Mouse (Mus musculus) mesoderm, embryonic 11.5 days (tissue): Measurements from ENCODE around the gene Mbd3.

Experiments
- DNase-seq: peaks from one replicate; pipeline ENCODE4 v3.0.0-alpha.2; 2012; ENCODE audit warnings: low read depth, low spot score

The Mbd3 gene

GRCm38 (mm10) chr10:80423562-80423961, 24.2 kb upstream of the Mbd3 start:
- peak; percentile 47 for DNase-seq

GRCm38 (mm10) chr10:80421651-80422472, 22.5 kb upstream of the Mbd3 start:
- no peak for DNase-seq

- no peak for DNase-seq
Measured at GRCm38 (mm10) chr10:80421208-80421607, 21.9 kb upstream of the Mbd3 start.

GRCm38 (mm10) chr10:80420729-80421128, 21.4 kb upstream of the Mbd3 start:
- DNase-seq, result no peak

- no peak for DNase-seq
Measured at GRCm38 (mm10) chr10:80419419-80419818, 20.1 kb upstream of the Mbd3 start.

GRCm38 (mm10) chr10:80418311-80418710, 19.0 kb upstream of the Mbd3 start:
- no peak for DNase-seq

- no peak for DNase-seq
Measured at GRCm38 (mm10) chr10:80417841-80418240, 18.5 kb upstream of the Mbd3 start.

- DNase-seq, result no peak
Measured at GRCm38 (mm10) chr10:80417371-80417770, 18.0 kb upstream of the Mbd3 start.

GRCm38 (mm10) chr10:80415566-80415965, 16.2 kb upstream of the Mbd3 start:
- DNase-seq, result no peak

GRCm38 (mm10) chr10:80412656-80413541, 13.5 kb upstream of the Mbd3 start:
- DNase-seq, result no peak

GRCm38 (mm10) chr10:80407924-80408323, 8.6 kb upstream of the Mbd3 start:
- DNase-seq, result no peak

GRCm38 (mm10) chr10:80406684-80407501, 7.5 kb upstream of the Mbd3 start, which contains the start of gene Uqcr11:
Gene Uqcr11, minus strand, starts transcription at chr10:80406830.
- DNase-seq, result peak; percentile 96

GRCm38 (mm10) chr10:80405481-80406173, 6.3 kb upstream of the Mbd3 start:
- DNase-seq, result no peak

- DNase-seq, result no peak
Measured at GRCm38 (mm10) chr10:80403044-80403692, 3.8 kb upstream of the Mbd3 start.

- no peak for DNase-seq
Measured at GRCm38 (mm10) chr10:80400704-80401161, 1.4 kb upstream of the Mbd3 start.

- DNase-seq, result no peak
Measured at GRCm38 (mm10) chr10:80399973-80400703, 788 bp upstream of the Mbd3 start.

- peak; percentile 100 for DNase-seq
Measured at GRCm38 (mm10) chr10:80398719-80399190, 595 bp downstream of the Mbd3 start.

GRCm38 (mm10) chr10:80398174-80398535, 1.2 kb downstream of the Mbd3 start:
- DNase-seq, result no peak

- DNase-seq, result no peak
Measured at GRCm38 (mm10) chr10:80397524-80398173, 1.7 kb downstream of the Mbd3 start.
